Mouse (Mus musculus) midbrain, embryonic 16.5 days (tissue): ENCODE measurements around the gene Rtf2. TPM values are rescaled to one million over a fixed set of nuclear protein-coding genes. Genes with fewer than 3 reads are reported as not detected.

Experiments
- ATAC-seq: fragments of 200-750 bp; cut with Nextera tagmentation; 2 replicates; pipeline ENCODE4 v1.8.0; 2017; ENCODE audit warnings: moderate TSS enrichment
- H3K27ac ChIP-seq: fragments of 300-500 bp; sonication (generic); 2 replicates; pipeline ENCODE4 v1.5.1; 2014; ENCODE audit warnings: mild to moderate bottlenecking, low read length, mixed read lengths
- H3K27me3 ChIP-seq: fragments of 300-500 bp; sonication (generic); 2 replicates; pipeline ENCODE4 v1.6.1; 2014; ENCODE audit warnings: low read depth, low read length, mixed read lengths; ENCODE audit not compliant: control insufficient read depth, insufficient read depth
- H3K36me3 ChIP-seq: fragments of 300-500 bp; sonication (generic); 2 replicates; pipeline ENCODE4 v1.6.1; 2014; ENCODE audit warnings: mild to moderate bottlenecking, low read length, moderate library complexity, mixed read lengths; ENCODE audit not compliant: control insufficient read depth, insufficient read depth
- H3K4me1 ChIP-seq: fragments of 300-500 bp; sonication (generic); 2 replicates; pipeline ENCODE4 v1.6.1; 2014; ENCODE audit warnings: mild to moderate bottlenecking, low read length, mixed read lengths; ENCODE audit not compliant: control insufficient read depth, insufficient read depth
- H3K4me2 ChIP-seq: fragments of 300-500 bp; sonication (generic); 2 replicates; pipeline ENCODE4 v1.6.1; 2014; ENCODE audit warnings: mild to moderate bottlenecking, low read length, mixed read lengths
- H3K4me3 ChIP-seq: fragments of 300-500 bp; sonication (generic); 2 replicates; pipeline ENCODE4 v1.5.1; 2014; ENCODE audit warnings: low read depth, mild to moderate bottlenecking, low read length, moderate library complexity, mixed read lengths
- H3K9ac ChIP-seq: fragments of 300-500 bp; sonication (generic); 2 replicates; pipeline ENCODE4 v1.6.1; 2014; ENCODE audit warnings: low read depth, low read length, mixed read lengths
- H3K9me3 ChIP-seq: fragments of 300-500 bp; sonication (generic); replicated peaks from 2 replicates; pipeline ENCODE4 v1.6.1; 2014; ENCODE audit warnings: mild to moderate bottlenecking, low read length, mixed read lengths; ENCODE audit not compliant: control insufficient read depth, poor library complexity, severe bottlenecking
- WGBS: fragments of 180-500 bp; shearing (Covaris S2); extraction: QIAGEN DNeasy Blood & Tissue Kit; methylation state at CpG from one replicate; pipeline ENCODE4 v1.1.7; 2014; 5-methylcytosine and 5-hydroxymethylcytosine counted together
- polyA plus RNA-seq: library from polyadenylated mRNA; unstranded; fragments of >200 nt; fragmentation: Nextera tagmentation; extraction: Ambion mirVana; gene quantifications from 2 replicates; pipeline ENCODE4 v1.2.1, GENCODE M21; 2015

Gene Rtf2
- polyA plus RNA-seq, 1 experiment from 2014 or later = 93.6 TPM

DNA sequence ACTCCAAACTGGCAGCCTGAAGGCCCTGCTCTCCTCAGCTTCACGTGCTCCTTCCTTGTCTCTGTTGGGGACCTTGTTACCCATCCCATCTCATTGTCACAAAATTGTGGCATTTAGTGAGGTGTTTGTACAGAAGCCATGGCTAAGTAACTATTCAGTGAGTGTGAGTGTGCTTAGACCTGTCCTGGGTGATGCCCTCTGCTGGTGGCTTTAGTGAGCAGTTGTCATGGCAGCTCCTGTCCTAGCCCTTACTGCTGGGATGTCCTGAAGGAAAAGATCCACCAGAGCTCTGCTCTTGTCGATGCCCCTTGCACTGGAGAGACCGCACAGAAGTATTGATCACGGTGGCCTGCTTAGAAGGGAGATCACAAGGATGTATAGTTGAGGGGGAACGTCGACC lies 7.0 kb downstream of the Rtf2 start:
- WGBS = 90% methylated on average over 6 of the region's 6 CpGs
- no peak overlapping the region for H3K9ac ChIP-seq
- peaks cover 32% of the 10 kb centered on the region for H3K36me3 ChIP-seq
- peaks cover 4% of the 10 kb centered on the region; the same call in 1 of the 2 replicates for H3K4me1 ChIP-seq
- no peak overlapping the region for H3K4me2 ChIP-seq
- H3K27me3 ChIP-seq = no peaks in the 10 kb centered on the region
- H3K27ac ChIP-seq = no peak overlapping the region
- no peak overlapping the region for H3K4me3 ChIP-seq
- no peak for ATAC-seq
- H3K9me3 ChIP-seq = no peaks in the 10 kb centered on the region

DNA sequence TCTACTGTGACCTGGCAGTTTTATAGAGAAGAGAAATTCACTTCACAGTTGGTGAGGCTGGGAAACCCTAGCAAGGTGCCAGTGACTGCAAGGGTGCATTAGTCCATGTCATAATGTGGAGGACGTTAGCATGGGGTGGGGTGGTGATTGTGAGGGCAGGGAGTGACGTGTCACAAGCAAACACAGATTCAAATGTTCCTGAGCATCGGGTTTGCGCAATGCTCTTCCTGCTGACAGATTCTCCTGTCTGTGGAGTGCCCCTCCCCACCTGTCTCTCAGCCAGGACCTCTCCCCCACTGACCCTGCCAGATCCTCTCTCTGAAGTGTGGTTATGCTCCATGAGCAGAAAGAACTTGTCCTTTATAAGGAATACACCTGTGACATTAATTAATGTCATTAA lies 8.0 kb downstream of the Rtf2 start:
- Histone ChIP-seq H3K36me3 (peaks cover 39% of the 10 kb centered on the region), H3K4me2 (no peak overlapping the region), H3K4me3 (no peak overlapping the region), H3K4me1 (no peaks in the 10 kb centered on the region), H3K9me3 (no peaks in the 10 kb centered on the region), H3K9ac (no peak overlapping the region), H3K27me3 (no peaks in the 10 kb centered on the region), H3K27ac (no peak overlapping the region)
- 92% methylated on average over 4 of the region's 4 CpGs for WGBS
- ATAC-seq = no peak

DNA sequence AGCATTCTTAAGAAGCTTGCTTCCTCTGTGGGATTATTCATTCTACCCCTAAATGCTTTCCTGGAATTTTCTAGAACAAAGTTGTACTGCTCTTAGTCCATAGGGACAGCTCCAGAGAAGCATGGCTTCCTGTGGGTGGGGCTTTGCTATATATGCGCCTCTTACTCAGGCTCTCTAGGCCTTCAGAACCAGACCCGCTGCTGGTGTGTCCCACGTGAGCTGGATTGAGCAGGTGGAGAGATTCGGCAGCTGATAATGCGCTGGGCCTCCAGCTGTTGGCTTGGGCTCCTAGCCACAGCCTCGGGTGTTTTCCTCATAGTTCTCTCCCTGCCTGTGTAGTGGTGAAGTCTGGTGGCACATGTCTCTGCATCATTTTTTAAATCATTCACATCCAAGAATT lies 10.3 kb downstream of the Rtf2 start:
- Histone ChIP-seq H3K4me1 (no peaks in the 10 kb centered on the region), H3K9me3 (no peaks in the 10 kb centered on the region), H3K4me3 (no peak overlapping the region), H3K27me3 (no peaks in the 10 kb centered on the region), H3K4me2 (no peak overlapping the region), H3K36me3 (peaks cover 38% of the 10 kb centered on the region), H3K27ac (no peak overlapping the region), H3K9ac (no peak overlapping the region)
- 90% methylated on average over 6 of the region's 6 CpGs for WGBS
- no peak for ATAC-seq

DNA sequence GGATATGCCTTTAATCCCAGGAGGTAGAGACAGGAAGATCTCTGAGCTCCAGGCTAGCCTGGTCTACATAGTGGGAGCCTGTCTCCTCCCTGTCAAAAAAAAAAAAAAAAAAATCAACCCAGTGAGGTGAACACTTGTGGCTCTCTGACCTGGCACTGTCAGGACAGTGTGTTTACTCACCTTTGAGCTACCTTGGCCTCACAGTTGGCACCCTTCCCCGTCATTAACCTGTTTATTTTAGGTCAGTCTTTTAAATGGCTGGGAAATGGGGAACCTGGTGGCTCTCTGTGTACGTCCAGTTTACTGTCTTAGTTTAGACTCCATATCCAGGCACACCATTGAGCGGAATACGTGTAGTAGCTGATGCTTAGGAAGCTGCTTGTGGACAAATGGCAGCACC lies 11.7 kb downstream of the Rtf2 start:
- Histone ChIP-seq H3K9me3 (no peaks in the 10 kb centered on the region), H3K4me1 (no peaks in the 10 kb centered on the region), H3K36me3 (peaks cover 29% of the 10 kb centered on the region), H3K9ac (no peak overlapping the region), H3K27ac (no peak overlapping the region), H3K27me3 (no peaks in the 10 kb centered on the region), H3K4me3 (no peak overlapping the region), H3K4me2 (no peak overlapping the region)
- ATAC-seq = no peak
- 95% methylated on average over 4 of the region's 4 CpGs for WGBS

DNA sequence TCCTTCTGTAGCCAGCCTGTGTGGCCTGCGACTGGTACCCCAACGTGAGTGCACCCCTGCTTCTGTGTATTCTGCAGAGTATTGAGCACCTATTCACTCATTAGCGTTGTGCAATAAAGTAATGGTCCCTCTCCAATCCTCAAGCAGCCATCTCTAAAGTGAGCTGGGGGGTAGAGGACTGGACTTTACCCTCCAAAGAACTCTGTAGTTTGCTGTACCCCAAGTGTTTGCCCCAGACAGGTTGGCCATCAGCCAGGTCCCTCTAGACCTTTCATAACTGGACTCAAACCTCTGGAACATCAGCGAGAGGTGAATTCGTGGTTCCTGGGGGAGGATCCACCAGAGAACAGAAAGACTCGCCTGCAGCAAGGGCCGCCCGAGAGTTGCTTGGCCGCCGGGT lies 12.1 kb downstream of the Rtf2 start:
- H3K4me3 ChIP-seq = no peak overlapping the region
- H3K27ac ChIP-seq = no peak overlapping the region
- H3K27me3 ChIP-seq = no peaks in the 10 kb centered on the region
- ATAC-seq = no peak
- H3K4me1 ChIP-seq = no peaks in the 10 kb centered on the region
- WGBS = 95% methylated on average over 10 of the region's 10 CpGs
- H3K9me3 ChIP-seq = no peaks in the 10 kb centered on the region
- no peak overlapping the region for H3K4me2 ChIP-seq
- no peak overlapping the region for H3K9ac ChIP-seq
- H3K36me3 ChIP-seq = peaks cover 27% of the 10 kb centered on the region

DNA sequence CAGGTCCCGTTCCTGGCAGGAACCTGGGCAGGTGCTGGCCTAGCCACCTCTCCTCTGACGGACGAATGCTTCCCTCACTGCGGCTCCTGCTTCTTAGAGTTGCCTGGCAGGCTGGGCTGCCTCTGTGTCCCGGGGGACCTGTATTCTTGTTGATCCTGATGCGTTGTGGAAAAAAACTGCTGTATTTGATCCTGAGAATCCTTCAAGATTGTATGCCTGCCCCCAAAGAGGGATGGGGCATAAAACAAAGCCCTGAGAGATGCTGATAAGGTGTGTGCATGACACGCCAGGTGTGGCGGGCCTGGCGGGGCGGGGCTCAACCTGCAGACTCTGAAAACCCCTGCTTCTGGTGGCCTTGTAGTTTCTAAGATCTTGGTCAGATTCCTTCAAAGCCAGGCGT lies 18.1 kb downstream of the Rtf2 start, which contains the start of gene Gcnt7:
TSS of gene Gcnt7 (minus strand) at position 101 of the 400 bp plus-strand sequence.
- Histone ChIP-seq H3K9ac (no peak within 1 kb of the TSS), H3K27me3 (no peaks in the 10 kb centered on the region), H3K4me2 (no peak within 1 kb of the TSS), H3K4me1 (no peaks in the 10 kb centered on the region), H3K9me3 (no peaks in the 10 kb centered on the region), H3K27ac (no peak within 1 kb of the TSS), H3K4me3 (no peak within 1 kb of the TSS), H3K36me3 (0 out of 2 replicates have a peak, but pooled peaks cover 3% of the 10 kb centered on the region)
- no peak for ATAC-seq
- WGBS = 86% methylated on average over 11 of the region's 11 CpGs

DNA sequence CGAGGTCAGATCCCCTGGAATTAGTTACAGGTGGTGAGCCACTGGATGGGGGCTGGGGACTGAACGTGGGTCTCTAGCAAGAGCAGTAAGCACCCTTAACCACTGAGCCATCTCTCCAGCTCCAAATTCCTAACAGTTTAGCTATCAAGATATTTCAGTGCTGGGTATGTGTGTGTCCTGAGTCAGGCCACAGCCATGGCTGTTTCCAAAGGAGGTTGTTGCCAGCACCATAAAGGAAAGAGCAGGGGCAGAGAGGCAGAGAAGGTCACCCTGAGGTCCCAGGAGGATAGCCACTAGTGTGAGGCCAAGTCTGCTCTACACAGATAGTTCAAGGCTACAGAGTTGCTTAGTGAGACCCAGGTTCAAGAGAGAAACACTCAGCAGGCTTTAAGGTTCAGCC lies 20.3 kb downstream of the Rtf2 start:
- WGBS = 93% methylated on average over 2 of the region's 2 CpGs
- H3K27me3 ChIP-seq = no peaks in the 10 kb centered on the region
- H3K9ac ChIP-seq = no peak overlapping the region
- H3K9me3 ChIP-seq = no peaks in the 10 kb centered on the region
- ATAC-seq = no peak
- no peaks in the 10 kb centered on the region for H3K4me1 ChIP-seq
- no peak overlapping the region for H3K4me3 ChIP-seq
- H3K4me2 ChIP-seq = no peak overlapping the region
- peaks cover 10% of the 10 kb centered on the region; the same call in 1 of the 2 replicates for H3K36me3 ChIP-seq
- no peak overlapping the region for H3K27ac ChIP-seq

DNA sequence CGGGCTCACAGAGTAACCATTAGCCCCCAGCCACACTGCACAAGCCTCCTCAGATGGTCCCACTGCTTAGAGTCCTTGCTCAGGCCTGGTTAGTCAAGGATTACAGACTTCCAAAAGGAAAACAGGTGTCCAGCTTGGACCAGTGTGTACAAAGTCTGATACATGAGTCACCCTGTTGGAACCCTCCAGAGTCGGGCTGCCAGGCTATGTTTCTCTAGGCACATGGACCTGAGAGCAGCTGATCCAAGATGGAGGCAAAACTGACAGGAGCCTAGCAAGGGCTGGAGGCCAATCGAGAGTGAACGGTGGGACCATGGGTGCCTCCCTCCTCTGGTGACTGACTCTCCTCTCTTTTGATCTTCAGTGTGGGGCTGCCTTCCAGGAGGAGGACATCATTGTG lies 22.5 kb downstream of the Rtf2 start:
- no peak overlapping the region for H3K4me3 ChIP-seq
- WGBS = 89% methylated on average over 4 of the region's 4 CpGs

DNA sequence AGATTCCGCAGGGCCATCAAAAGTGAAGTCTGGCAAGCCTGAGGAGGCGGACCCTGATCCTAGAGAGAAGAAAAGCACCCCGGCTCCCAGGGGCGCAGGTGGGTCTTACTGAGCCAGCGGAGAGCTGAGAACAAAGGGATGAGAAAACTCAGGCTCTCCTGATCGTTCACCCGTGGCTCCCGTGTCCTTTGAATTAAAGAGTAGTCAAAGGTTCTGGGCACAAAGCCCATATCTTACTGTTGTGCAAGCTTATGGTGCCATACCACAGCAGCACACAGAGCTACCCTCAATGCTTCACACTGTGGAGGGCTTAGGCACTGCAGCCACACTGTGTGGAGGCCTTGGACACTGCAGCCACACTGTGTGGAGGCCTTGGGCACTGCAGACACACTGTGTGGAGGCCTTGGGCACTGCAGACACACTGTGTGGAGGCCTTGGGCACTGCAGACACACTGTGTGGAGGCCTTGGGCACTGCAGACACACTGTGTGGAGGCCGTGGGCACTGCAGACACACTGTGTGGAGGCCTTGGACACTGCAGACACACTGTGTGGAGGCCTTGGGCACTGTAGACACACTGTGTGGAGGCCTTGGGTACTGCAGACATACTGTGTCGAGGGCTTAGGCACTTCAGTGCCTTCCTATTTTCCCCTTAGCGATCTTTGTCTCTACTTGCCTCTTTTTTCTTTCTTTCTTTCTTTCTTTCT lies 26.2 kb downstream of the Rtf2 start:
- 69% methylated on average over 11 of the region's 11 CpGs for WGBS
- peaks cover 31% of the 10 kb centered on the region for H3K36me3 ChIP-seq
- no peak for ATAC-seq

More for the DNA sequence above, 22.5 kb downstream of the Rtf2 start:
- Histone ChIP-seq H3K36me3 (peaks cover 22% of the 10 kb centered on the region), H3K9ac (no peak overlapping the region), H3K4me2 (no peak overlapping the region), H3K27me3 (no peaks in the 10 kb centered on the region), H3K9me3 (no peaks in the 10 kb centered on the region), H3K27ac (no peak overlapping the region), H3K4me1 (no peaks in the 10 kb centered on the region)
- no peak for ATAC-seq

More for the DNA sequence above, 26.2 kb downstream of the Rtf2 start:
- Histone ChIP-seq H3K27me3 (no peaks in the 10 kb centered on the region), H3K4me3 (no peak overlapping the region), H3K27ac (no peak overlapping the region), H3K9me3 (no peaks in the 10 kb centered on the region), H3K4me2 (no peak overlapping the region), H3K9ac (no peak overlapping the region), H3K4me1 (no peaks in the 10 kb centered on the region)
